Mouse (Mus musculus) lung, postnatal 0 days (tissue): ENCODE results near the gene Enox1.

ENCODE experiments used
- CTCF ChIP-seq: IDR thresholded peaks from 2 replicates; pipeline ENCODE4 v1.5.1; 2016; ENCODE audit warnings: antibody characterized with exemption, mild to moderate bottlenecking
- EP300 ChIP-seq: IDR thresholded peaks from 2 replicates; pipeline ENCODE4 v1.6.1; 2016; ENCODE audit warnings: antibody characterized with exemption, mild to moderate bottlenecking, control low read depth

DNA sequence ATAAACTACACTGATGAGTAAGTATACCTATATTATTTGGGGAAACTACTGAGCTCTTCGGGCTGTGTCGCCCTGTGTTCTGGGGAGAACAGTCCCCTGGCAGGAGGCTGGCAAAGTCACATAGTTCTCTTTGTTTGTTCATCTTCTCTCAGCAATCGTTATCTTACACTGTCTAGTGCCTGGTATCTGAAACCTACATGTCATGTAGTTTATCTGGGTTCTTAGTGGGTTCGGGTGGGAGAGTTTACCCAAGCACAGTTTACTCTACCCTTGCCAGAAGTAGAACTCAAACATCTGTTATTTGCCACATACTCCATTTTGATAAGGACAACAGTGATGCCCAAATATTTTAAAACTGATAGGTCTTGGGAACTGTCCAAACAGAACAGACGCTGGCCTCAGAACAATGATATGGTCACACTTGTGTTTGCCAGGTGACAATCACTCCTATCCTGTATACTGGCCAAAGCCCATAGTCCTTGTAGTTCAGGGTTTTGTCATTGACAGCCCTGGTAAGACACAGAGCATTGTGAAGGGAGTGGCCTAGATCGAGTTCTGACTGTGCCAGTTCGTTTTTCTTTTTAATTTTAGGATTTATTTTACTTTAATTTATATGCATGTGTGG, 401.0 kb downstream of the Enox1 start:
- no peak for TF ChIP-seq CTCF
- TF ChIP-seq EP300: no peak
